Mouse (Mus musculus) gastrocnemius, adult 2 months (tissue): ENCODE measurements at regions not wholly inside any gene's neighbourhood (a gene's known extent, or its start where the extent isn't known, plus 50 kb on each side); places are given as distances from the start of the nearest gene placed in this dataset.

Experiments
- DNase-seq: peaks from one replicate; pipeline ENCODE4 v3.0.0; 2022
- H3K27ac ChIP-seq: fragments of 200-600 bp; 2 replicates; pipeline ENCODE4 v1.8.1; 2022; ENCODE audit warnings: mild to moderate bottlenecking
- H3K4me3 ChIP-seq: fragments of 200-600 bp; 2 replicates; pipeline ENCODE4 v1.8.1; 2022; ENCODE audit warnings: mild to moderate bottlenecking, moderate library complexity
- CTCF ChIP-seq: fragments of 200-600 bp; IDR thresholded peaks from 2 replicates; pipeline ENCODE4 v1.8.1; 2022; ENCODE audit warnings: antibody characterized with exemption, mild to moderate bottlenecking, moderate library complexity
- intact Hi-C: fragments of 180-260 bp; cut with DNase I; formaldehyde crosslinking; loops from one replicate; pipeline ENCODE4 v1.15.1; 2025

DNA sequence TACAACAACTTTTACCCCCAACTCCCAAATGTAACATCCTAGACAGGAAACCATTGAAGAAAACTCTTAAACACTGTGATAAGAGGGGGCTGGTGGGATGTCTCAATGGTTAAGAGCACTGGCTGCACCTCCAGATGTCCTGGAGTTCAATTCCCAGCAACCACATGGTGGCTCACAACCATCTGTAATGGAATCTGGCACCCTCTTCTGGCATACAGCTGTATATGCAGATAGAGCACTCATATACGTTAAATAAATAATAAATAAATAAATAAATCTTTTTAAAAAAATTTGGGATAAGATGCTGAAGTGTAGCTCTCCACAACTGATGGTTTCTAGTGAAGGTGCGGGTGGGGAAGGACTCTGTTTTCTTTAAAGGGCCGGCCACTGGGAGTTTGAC is 69.3 kb downstream of the Kctd15 start:
- no peak for DNase-seq

DNA sequence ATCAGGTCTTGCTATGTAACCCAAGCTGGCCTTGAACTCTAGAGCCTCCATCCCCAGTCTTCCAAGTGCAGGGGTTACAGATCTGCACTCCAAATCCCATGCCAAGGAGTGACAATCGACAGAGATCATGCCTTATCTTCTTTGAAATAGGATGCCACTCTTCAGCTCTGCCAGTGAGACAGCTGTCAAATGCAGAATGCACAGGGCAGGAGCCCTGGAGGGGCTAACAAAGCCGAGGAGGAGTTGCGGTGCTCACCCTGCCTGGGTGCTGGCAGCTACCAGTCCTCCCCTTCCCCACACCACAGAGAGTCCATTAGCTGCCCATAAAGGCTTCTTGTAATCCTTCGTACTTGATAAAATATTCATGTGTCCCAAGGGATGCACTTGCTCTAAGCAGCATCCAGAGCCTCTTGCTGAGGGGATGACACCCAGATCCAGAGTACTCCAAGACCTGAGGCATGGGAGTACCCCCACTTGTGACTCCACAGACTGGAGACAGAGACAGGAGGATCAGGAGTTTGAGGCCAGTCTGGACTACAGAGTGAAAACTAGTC is 71.1 kb downstream of the Kctd15 start:
- TF ChIP-seq CTCF: no peak
- intact Hi-C loops: no loop called here

More for the DNA sequence above, 69.3 kb downstream of the Kctd15 start:
- TF ChIP-seq CTCF: no peak
- Histone ChIP-seq H3K4me3 (no peak overlapping the region), H3K27ac (no peak overlapping the region)
- intact Hi-C loops: no loop called here

DNA sequence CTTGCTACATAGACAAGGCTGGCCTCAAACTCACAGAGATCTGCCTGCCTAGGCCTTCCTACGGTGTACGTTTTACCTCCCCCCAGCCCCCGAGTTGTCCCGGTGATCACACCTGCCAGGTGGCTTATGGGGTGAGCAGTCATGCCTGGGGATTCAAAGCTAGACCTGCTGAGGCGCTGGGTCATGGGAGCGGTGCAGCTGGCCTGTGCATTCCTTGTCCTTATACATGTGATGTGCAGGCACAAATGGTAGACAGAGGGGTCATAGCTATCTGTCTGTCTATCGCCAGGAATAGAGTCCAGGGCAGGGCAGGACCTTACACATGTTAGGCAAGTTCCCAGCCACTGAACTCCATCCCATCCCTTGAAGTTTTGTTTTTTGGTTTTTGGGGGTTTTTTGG is 71.7 kb downstream of the Kctd15 start:
- intact Hi-C loops: no loop called here
- TF ChIP-seq CTCF: no peak
- DNase-seq: no peak
- H3K27ac ChIP-seq: no peak overlapping the region
- no peak overlapping the region for H3K4me3 ChIP-seq

More for the DNA sequence above, 71.1 kb downstream of the Kctd15 start:
- no peak overlapping the region for H3K4me3 ChIP-seq
- no peak overlapping the region for H3K27ac ChIP-seq
- DNase-seq: no peak

DNA sequence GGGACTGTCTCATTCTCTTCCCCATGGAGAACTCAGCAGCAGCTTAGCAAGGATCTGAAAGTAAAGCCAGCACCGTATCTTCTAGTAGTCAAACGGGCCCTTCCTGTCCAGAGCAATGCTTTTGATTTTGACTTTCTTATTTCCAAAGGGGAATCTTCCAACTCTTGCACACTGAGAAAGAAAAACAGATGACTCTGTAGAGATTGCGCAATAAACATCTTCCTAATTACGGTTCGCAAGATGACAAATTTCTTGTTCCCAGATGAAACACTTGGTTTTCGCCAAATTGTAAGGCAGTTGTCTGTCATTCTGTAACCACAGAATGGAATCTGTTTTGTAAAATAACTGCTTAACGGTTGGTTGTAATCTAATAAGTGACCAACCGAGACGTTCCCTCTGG is 75.7 kb downstream of the Kctd15 start:
- no peak for DNase-seq
- intact Hi-C loops: no loop called here
- TF ChIP-seq CTCF: no peak
- no peak overlapping the region for H3K4me3 ChIP-seq
- H3K27ac ChIP-seq: no peak overlapping the region

DNA sequence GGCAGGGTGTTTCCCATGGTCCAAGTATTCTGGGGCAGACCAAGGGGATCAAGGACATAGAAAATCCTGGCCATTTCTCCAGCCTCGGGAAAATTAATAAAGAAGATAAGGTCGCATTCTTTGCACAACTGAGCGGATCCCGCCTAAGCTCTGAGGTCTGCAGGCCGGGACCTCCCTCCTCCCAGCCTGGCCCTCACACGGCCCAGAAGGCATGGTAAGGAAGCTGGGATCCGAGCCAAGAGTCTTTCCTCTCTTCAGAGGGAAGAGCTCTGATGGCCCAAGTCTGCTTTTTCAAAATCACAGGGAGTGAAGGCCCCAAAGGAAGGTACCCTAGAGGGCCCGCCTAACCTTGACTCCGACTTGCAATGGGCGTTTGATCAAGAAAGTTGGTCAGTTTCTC is 85.2 kb downstream of the Kctd15 start:
- TF ChIP-seq CTCF: no peak
- no peak overlapping the region for H3K4me3 ChIP-seq
- intact Hi-C loops: no loop called here
- peak; percentile 44 for DNase-seq
- peak overlapping the region; percentile 79 for H3K27ac ChIP-seq

DNA sequence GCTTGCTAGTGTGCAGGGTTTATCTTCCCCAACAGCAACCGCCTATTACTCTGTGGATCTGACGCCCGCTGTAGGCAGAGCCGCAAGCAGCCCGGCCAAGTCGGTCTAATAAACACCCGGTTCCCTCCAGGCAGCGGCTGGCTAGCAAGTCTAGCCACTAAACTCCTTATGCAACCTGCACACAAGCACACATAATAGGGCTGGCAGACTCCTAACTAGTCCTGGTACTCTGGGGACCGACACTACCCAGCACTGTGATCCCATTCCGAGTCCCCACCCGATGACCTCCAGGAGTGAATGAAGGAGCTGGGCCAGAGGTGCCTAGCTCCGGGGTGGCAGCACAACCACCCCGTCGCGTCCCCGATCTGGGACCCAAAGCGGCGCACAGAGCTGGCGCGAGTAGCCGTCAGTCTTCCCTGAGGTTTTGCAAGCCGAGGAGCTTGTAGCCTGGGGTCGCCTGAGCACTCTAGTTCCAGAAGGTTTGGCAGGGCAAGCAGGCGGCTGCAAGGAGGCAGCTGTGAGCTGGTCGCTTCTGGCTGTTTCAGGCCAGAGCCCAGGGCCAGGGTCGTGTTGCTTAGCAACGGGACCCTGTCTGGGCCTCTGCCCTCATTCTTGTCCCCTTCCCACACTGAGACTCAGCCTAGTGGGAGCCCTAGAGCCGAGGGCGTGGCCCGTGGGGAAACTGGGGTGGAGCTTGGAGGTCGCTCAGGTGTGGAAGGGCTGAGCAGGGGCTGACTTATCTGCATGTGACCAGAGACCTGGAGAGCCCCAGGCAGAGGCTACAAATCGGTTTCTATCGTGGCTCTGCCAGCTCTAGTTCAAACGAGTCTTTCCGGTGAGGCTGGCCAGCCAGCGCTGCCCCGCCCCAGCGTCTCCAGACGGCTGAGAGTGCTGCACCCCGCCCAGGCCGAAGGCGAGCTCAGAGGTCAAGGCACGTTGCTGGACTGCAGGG is 86.1 kb downstream of the Kctd15 start:
- H3K27ac ChIP-seq: peak overlapping the region; percentile 79
- intact Hi-C loops: no loop called here
- H3K4me3 ChIP-seq: peak overlapping the region; percentile 70

DNA sequence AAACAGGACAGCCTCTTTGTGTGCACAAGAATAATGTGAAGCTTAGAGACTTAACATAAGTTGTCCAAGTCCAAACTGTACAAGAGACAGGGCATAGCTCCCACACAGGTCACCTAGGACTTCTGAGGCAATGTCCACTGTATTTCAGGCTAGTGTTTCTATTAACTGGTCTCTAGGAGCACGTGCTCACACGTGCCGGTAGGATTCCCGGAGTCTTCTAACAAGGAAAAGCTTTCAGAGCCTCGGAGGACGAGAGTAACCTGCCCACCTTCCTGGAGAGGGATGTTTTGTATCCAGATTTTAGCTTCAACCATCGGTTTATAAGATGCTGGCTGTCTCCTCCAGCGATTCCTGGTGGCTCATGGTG is 86.8 kb downstream of the Kctd15 start:
- intact Hi-C loops: no loop called here
- Histone ChIP-seq H3K27ac (peak overlapping the region; percentile 79), H3K4me3 (peak overlapping the region; percentile 70)
- TF ChIP-seq CTCF: no peak
- DNase-seq: no peak

More for the DNA sequence above, 86.1 kb downstream of the Kctd15 start:
- TF ChIP-seq CTCF: no peak
- peak; percentile 82 for DNase-seq

DNA sequence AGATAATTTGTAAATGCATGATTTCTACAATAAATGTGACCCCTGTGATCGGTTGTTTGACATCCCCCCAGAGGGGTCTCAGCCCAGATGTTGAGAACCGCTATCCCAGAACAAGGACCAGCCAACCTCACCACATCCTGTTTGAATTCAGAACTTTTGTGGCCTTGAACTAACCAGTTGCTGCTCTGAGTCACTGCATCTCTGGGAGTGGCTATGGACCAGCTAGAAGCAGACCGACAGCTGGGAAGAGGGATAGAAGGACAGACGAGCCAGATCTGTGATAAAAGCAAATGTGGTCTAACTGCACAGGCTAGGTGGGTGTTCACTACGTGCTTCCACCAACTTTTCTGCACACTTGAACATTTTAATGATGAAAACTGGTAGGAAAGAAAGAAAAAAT is 89.0 kb downstream of the Kctd15 start:
- no peak overlapping the region for H3K27ac ChIP-seq
- no peak for DNase-seq
- intact Hi-C loops: no loop called here
- no peak for TF ChIP-seq CTCF
- H3K4me3 ChIP-seq: no peak overlapping the region

DNA sequence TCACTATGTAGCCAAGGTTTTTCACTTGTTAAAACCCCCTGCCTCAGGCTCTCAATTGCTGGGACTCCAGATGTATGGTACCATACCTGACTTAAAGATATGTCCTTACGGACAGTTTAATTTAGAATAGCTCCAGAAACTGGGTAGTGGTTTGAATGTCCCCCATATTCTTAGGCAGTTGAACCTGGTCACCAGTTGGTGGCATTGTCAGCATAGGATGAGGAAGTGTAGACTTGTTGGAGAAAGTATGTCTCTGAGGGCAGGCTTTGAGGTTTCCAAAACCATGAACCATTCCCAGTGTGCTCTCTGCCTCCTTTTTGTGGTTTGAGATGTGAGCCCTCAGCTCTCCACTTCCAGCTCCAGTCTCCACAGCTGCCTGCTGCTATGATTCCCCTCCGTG is 94.4 kb downstream of the Kctd15 start:
- no peak overlapping the region for H3K4me3 ChIP-seq
- H3K27ac ChIP-seq: no peak overlapping the region
- intact Hi-C loops: no loop called here
- no peak for DNase-seq
- TF ChIP-seq CTCF: peak; percentile 23; the same call in 1 of the 2 replicates

DNA sequence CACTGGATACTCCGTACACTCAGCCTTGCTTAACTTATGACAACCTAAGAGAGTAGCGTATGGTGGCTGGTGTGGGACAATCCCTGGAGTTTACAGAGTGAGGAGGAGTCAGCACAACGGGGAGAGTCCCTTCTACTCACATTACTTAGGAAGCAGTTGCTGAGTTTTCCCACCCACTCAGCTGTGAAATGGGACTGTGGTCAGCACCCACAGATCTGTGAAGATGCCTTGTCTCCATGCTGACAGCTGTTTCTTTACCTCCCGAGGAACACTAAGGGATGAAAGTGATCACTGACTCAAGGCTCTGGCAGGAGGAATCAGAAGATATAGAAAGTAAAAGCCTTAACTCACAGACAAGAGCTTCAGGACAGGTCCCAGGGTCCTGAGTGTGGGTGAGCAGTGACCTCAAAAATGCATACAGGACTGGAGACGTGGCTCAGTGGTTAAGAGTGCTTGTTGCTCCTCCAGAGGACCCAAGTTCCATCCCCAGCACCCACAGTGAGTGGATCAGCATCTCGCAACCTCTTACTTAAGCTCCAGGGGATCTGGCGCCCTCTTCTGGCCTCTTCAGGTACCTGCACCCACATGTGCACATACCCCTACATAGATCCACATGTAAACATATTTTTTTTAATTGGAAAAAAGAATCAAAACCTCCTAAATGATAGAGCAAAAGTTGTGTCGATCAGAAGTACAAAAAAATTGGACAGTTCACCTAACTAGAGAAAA is 97.8 kb downstream of the Kctd15 start:
- H3K27ac ChIP-seq: no peak overlapping the region
- peak; percentile 31; the same call in 1 of the 2 replicates for TF ChIP-seq CTCF
- intact Hi-C loops: no loop called here

DNA sequence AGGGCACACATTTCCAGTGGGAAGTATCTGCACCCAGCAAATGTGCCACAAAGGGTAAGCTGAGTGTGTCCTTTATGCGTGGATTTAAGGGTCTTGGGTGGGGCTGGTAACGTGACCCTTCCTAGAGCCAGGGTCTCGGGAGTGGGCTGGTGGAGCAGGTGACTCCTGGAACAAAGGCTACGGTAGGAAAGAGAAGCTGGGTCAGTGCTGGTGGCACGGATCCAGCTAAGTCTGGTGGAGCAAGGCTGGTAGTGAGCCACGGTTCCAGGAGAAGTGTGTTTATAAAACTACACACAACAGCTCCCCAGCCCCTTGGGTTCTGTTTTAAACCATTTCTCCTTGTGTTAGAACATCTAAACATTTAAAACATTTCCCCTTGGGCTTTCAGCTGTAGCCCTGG is 101.3 kb downstream of the Kctd15 start:
- intact Hi-C loops: no loop called here
- DNase-seq: peak; percentile 33
- no peak overlapping the region for H3K4me3 ChIP-seq

More for the DNA sequence above, 97.8 kb downstream of the Kctd15 start:
- no peak for DNase-seq
- H3K4me3 ChIP-seq: no peak overlapping the region

DNA sequence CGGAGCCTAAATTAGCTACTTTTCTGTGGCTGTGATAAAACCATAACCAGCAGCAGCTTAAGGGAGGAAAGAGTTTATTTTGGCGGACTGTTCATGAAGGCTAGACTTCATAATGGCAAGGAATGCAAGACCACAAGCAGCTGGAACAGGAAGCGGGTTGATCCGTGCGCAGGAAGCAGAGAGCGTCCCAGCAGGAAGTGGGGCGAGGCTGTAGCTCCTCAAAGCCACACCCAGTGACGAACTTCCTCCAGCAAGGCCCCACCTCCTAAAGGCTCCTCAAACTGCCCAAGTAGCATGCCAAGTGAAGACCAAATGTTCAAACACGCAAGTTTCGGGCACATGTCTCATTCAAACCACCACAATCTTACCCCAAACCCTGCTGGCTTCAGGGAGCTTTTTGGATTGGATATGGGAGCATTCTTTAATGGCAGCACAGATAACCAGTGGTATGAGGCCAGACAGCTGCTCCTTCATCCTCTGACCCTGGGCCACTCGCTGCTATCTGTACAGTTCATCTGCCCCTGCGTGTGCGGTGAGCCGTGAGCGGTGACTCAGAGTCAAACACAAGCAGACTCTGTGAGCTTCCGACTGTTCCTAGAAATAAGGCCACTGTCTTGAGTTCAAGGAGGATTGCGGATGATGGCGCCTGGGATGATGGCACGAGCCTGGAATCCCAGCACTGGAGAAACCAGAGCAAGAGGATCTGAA is 109.8 kb downstream of the Kctd15 start:
- DNase-seq: no peak
- no peak overlapping the region for H3K4me3 ChIP-seq
- no peak overlapping the region for H3K27ac ChIP-seq
- TF ChIP-seq CTCF: no peak
- intact Hi-C loops: no loop called here

More for the DNA sequence above, 101.3 kb downstream of the Kctd15 start:
- no peak overlapping the region for H3K27ac ChIP-seq
- no peak for TF ChIP-seq CTCF
